Mouse (Mus musculus) limb, embryonic 14.5 days (tissue): ENCODE measurements around the gene Gm13762. TPM values are rescaled to one million over a fixed set of nuclear protein-coding genes. Genes with fewer than 3 reads are reported as not detected.
"Not testable (repeated sequence)": the region's sequence is repeated elsewhere in the genome, so short reads cannot be mapped to it uniquely, and the experiment has no call there.

Experiments used
- ATAC-seq: fragments of 200-750 bp; cut with Nextera tagmentation; 2 replicates; pipeline ENCODE4 v1.8.0; 2017; ENCODE audit warnings: low read depth, moderate number of reproducible peaks, moderate TSS enrichment; ENCODE audit not compliant: low FRiP score
- DNase-seq: peaks from one replicate; pipeline ENCODE4 v3.0.0-alpha.2; 2015; ENCODE audit warnings: low spot score
- H3K27ac ChIP-seq: fragments of 300-500 bp; sonication (generic); replicated peaks from 2 replicates; pipeline ENCODE4 v1.5.1; 2014; ENCODE audit warnings: low read depth, mild to moderate bottlenecking, low read length, moderate library complexity, mixed read lengths
- H3K27me3 ChIP-seq: fragments of 300-500 bp; sonication (generic); 2 replicates; pipeline ENCODE4 v1.6.1; 2014; ENCODE audit warnings: low read length, mixed read lengths; ENCODE audit not compliant: control insufficient read depth, insufficient read depth
- H3K36me3 ChIP-seq: fragments of 300-500 bp; sonication (generic); 2 replicates; pipeline ENCODE4 v1.6.1; 2014; ENCODE audit warnings: mild to moderate bottlenecking, low read length, moderate library complexity, mixed read lengths; ENCODE audit not compliant: control insufficient read depth, insufficient read depth
- H3K4me1 ChIP-seq: fragments of 300-500 bp; sonication (generic); 2 replicates; pipeline ENCODE4 v1.6.1; 2014; ENCODE audit warnings: antibody characterized with exemption, low read length, mixed read lengths; ENCODE audit not compliant: control insufficient read depth, insufficient read depth
- H3K4me2 ChIP-seq: fragments of 300-500 bp; sonication (generic); replicated peaks from 2 replicates; pipeline ENCODE4 v1.6.1; 2014; ENCODE audit warnings: low read depth, mild to moderate bottlenecking, low read length, moderate library complexity; ENCODE audit not compliant: severe bottlenecking
- H3K4me3 ChIP-seq: fragments of 300-500 bp; sonication (generic); replicated peaks from 2 replicates; pipeline ENCODE4 v1.5.1; 2014; ENCODE audit warnings: low read length
- H3K9ac ChIP-seq: fragments of 300-500 bp; sonication (generic); 2 replicates; pipeline ENCODE4 v1.6.1; 2014; ENCODE audit warnings: mild to moderate bottlenecking, low read depth, low read length, moderate library complexity; ENCODE audit not compliant: severe bottlenecking
- H3K9me3 ChIP-seq: fragments of 300-500 bp; sonication (generic); 2 replicates; pipeline ENCODE4 v1.6.1; 2016; ENCODE audit warnings: low read length; ENCODE audit not compliant: control insufficient read depth
- POLR2A ChIP-seq: fragments of 200-500 bp; IDR thresholded peaks from 2 replicates; pipeline ENCODE4 v1.8.0; 2012; ENCODE audit warnings: inconsistent platforms, mild to moderate bottlenecking, moderate library complexity, borderline replicate concordance; ENCODE audit not compliant: insufficient read depth, insufficient read length; ENCODE audit errors: extremely low read depth
- WGBS: fragments of 180-500 bp; shearing (Covaris S2); extraction: QIAGEN DNeasy Blood & Tissue Kit; methylation state at CpG from one replicate; pipeline ENCODE4 v1.1.7; 2014; 5-methylcytosine and 5-hydroxymethylcytosine counted together
- polyA plus RNA-seq, 2 experiments: library from polyadenylated mRNA; depleted of rRNA in 1 of 2; stranded (reverse) in 1 of 2; unstranded in 1 of 2; fragments of >200 nt; fragmentation: Nextera tagmentation in 1 of 2; extraction: Ambion mirVana in 1 of 2; gene quantifications; 2 replicates each; pipeline versions ENCODE4 v1.2.1 to v1.2.3; 2012 to 2014

Gene Gm13762
- polyA plus RNA-seq (2012; rRNA removed) (not detected in 2 replicates), polyA plus RNA-seq (2014; fragmentation: Nextera tagmentation; extraction: Ambion mirVana) (not detected in 2 replicates)

DNA sequence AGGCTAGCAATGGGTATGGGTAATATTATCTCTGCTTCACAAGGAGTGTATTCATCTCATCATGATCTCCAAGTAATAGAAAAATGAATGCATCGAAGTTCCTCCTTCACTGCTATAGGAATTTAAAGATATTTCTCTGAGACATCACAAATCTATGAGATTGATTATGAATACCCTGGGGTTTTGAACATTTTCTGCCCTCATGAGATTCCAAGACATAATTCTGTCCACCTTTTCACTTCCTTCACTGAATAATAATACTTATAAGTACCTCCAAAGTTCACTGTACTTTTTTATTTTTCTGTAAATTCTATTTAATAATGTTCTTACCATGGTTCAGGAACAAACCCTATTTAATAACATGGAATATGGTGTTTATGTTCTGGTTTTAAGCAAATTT is at the start of gene Gm13762:
Gm13762 (minus strand) TSS at position 101 of the 400 bp plus-strand sequence.
- no peak for TF ChIP-seq POLR2A
- WGBS, result 84% methylated on average over 1 of the region's 1 CpGs

DNA sequence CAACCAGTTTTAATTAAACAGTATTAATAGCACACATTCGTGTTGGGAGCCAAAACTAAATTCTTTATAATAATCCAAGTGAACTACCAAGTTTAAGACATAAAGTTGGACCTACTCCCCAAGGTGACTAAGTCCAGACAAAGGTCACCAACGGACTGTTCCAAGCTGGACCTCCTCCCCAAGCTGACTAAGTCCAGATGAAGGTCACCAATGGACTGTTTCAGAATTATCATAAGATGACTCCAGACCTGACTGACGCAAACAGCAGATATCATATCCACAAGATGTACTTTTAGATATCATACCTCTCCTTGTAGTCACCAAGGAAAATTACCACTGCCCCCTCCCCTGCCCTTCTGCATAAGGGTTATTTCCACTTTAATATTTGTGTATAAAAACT is 41.4 kb upstream of the Gm13762 start:
- H3K4me2 ChIP-seq, H3K4me1 ChIP-seq, H3K36me3 ChIP-seq, H3K9me3 ChIP-seq, H3K27ac ChIP-seq, H3K4me3 ChIP-seq, ATAC-seq, H3K27me3 ChIP-seq, DNase-seq, H3K9ac ChIP-seq: not testable (repeated sequence)
- WGBS, result 70% methylated on average over 3 of the region's 3 CpGs

More for the DNA sequence above, at the start of gene Gm13762:
- Histone ChIP-seq H3K4me1 (no peaks in the 10 kb centered on the region), H3K36me3 (no peaks in the 10 kb centered on the region), H3K4me3 (no peak within 1 kb of the TSS), H3K9me3 (no peaks in the 10 kb centered on the region), H3K9ac (no peak within 1 kb of the TSS), H3K27me3 (no peaks in the 10 kb centered on the region), H3K4me2 (no peak within 1 kb of the TSS), H3K27ac (no peak within 1 kb of the TSS)
- DNase-seq (no peak), ATAC-seq (no peak)

DNA sequence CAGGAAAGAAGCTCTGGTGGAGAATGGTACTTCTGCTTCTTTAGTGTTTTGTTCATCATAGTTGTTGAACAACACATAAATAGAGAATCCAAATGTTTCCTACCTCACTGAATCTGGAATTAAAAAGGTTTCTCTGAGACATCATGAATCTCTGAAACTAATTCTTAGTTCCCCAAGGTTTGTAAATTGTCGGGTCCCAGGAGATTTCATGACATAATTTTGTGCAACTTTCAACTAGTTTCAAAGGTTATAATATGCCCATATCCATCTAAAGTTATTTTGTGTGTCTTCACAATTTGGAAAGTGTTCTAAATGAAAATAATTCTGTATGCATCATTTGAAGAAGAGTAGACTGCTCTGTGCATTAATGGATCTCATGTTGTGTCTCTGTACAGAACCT is 38.2 kb upstream of the Gm13762 start, which contains the start of gene Olfr1216:
Olfr1216 (minus strand) TSS at position 101 of the 400 bp plus-strand sequence.
- H3K27ac ChIP-seq, result no peak within 1 kb of the TSS
- no peak within 1 kb of the TSS for H3K9ac ChIP-seq
- ATAC-seq (no peak), DNase-seq (no peak)
- H3K9me3 ChIP-seq, result no peaks in the 10 kb centered on the region
- no peaks in the 10 kb centered on the region for H3K36me3 ChIP-seq
- TF ChIP-seq POLR2A, result no peak
- no peak within 1 kb of the TSS for H3K4me2 ChIP-seq
- H3K4me1 ChIP-seq, result no peaks in the 10 kb centered on the region
- H3K27me3 ChIP-seq, result no peaks in the 10 kb centered on the region
- WGBS, result 80% methylated on average over 1 of the region's 1 CpGs
- no peak within 1 kb of the TSS for H3K4me3 ChIP-seq

DNA sequence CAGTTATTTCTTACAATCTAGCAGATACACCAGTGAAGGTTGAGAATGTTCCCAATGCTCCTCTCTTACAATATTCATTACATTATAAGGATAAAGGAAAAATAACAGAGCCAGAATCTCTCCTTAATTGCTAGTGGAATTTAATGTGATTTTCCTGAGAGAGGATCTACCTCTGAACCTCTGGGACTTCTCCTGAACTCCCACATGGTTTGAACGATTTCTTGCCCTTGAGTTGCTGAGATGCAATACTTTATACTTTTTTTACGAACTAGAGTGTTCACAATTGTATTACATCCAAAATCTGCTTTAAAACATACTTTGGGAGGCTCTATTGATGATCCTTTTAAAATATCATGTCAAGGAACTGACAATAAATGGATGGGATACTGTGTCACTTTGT is 26.8 kb upstream of the Gm13762 start, which contains the start of gene Olfr1215:
Olfr1215 (minus strand) TSS at position 101 of the 400 bp plus-strand sequence.
- 75% methylated on average over 2 of the region's 2 CpGs for WGBS
- no peak within 1 kb of the TSS for H3K27ac ChIP-seq
- DNase-seq (no peak), ATAC-seq (no peak)
- H3K9ac ChIP-seq, result no peak within 1 kb of the TSS
- no peaks in the 10 kb centered on the region for H3K4me1 ChIP-seq
- H3K4me3 ChIP-seq, result no peak within 1 kb of the TSS
- H3K27me3 ChIP-seq, result no peaks in the 10 kb centered on the region
- H3K4me2 ChIP-seq, result no peak within 1 kb of the TSS
- no peaks in the 10 kb centered on the region for H3K9me3 ChIP-seq
- no peak for TF ChIP-seq POLR2A
- no peaks in the 10 kb centered on the region for H3K36me3 ChIP-seq

DNA sequence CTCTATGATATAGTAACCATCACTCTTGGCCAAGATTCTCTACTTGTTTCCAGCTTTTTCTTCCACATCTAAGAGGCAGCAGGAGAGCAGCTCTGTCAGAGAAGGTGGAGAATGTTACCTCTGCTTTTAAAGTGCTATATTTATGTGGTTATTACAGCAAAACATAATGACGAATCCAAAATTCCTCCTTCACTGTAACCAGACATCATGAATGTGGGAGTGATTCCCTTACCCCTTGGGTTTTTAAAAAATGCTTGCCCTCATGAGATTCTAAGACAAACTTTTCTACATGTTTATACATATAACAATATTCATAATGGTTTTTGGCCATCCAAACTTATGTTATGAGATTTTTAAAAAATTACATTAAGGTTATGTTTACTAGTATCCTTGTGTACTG is 12.5 kb upstream of the Gm13762 start, which contains the start of gene Olfr1214:
Olfr1214 (minus strand) TSS at position 101 of the 400 bp plus-strand sequence.
- no peak within 1 kb of the TSS for H3K9ac ChIP-seq
- WGBS, result 75% methylated on average over 1 of the region's 1 CpGs
- H3K4me2 ChIP-seq, result no peak within 1 kb of the TSS
- no peaks in the 10 kb centered on the region for H3K9me3 ChIP-seq
- no peak within 1 kb of the TSS for H3K4me3 ChIP-seq
- H3K27ac ChIP-seq, result no peak within 1 kb of the TSS
- TF ChIP-seq POLR2A, result no peak
- no peaks in the 10 kb centered on the region for H3K36me3 ChIP-seq
- DNase-seq (no peak), ATAC-seq (no peak)
- no peaks in the 10 kb centered on the region for H3K4me1 ChIP-seq
- H3K27me3 ChIP-seq, result no peaks in the 10 kb centered on the region

DNA sequence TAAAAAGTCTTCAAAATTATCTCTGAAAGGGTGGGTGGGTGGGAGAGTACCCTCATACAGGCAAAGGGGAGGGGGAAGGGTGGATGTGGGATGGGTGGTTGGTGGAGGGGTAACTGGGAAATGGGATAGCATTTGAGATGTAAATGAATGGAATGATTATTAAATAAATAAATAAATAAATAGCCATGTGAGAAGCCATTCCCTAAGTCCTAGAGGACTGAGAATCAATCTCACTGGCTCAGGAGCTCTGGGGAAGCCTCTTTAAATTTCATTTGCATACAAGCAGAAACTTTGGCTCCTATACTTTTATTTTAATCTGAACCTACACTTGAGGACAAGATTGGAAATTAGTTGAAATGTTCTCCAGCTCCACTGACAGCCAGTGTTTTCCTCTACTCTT is 26.4 kb downstream of the Gm13762 start, which contains the start of gene Olfr1212:
Olfr1212 (plus strand) TSS at position 301 of the 400 bp plus-strand sequence.
- no peaks in the 10 kb centered on the region for H3K36me3 ChIP-seq
- no peak within 1 kb of the TSS for H3K4me3 ChIP-seq
- no peak within 1 kb of the TSS for H3K9ac ChIP-seq
- no peak for ATAC-seq
- DNase-seq, result no peak
- TF ChIP-seq POLR2A, result no peak
- H3K27ac ChIP-seq, result no peak within 1 kb of the TSS
- H3K9me3 ChIP-seq, result no peaks in the 10 kb centered on the region
- H3K4me2 ChIP-seq, result no peak within 1 kb of the TSS
- H3K27me3 ChIP-seq, result no peaks in the 10 kb centered on the region
- H3K4me1 ChIP-seq, result no peaks in the 10 kb centered on the region
